Mouse (Mus musculus): ENCODE data around the gene Hes5.

The Hes5 gene

DNA sequence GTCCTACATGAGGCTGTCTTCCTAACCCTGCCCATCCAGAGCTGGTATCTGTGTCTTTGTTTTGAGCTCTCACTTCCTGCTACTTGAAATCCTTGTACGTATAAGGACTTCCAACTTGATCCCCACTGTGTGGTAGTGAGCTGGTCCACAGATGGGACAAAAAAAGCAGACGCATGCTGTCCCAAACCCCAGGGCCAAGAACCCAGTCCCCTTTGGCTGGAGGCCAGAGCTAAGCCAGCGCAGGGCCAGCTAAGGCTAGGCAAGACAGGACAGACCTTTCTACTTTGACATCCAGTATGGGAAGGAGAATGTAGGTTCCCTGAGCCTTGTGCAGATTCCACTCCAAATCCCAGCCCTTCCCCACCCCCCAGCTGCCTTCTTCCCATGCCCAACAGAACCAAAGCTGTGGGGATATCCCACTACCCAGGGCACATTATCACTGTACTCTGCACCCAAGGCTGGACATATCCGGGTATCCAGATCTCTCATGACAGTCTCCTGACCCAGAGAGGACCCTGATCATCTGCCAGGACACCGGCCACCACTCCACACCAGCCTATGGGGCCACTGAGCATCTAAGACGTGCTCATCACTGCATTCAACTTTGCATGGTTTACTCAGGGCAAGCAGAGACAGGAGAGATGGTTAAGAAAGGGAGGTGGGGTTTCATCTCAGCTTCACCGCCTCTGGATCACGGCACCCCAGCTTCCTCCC is 50.7 kb downstream of the Hes5 start:
- no peak for DNase-seq (ENCODE audit: low spot score in 2 of 2)

Measured in spleen, postnatal 36 days (tissue).